Mouse (Mus musculus) inflammation-experienced regulatory T-cells, adult 6 months (primary cell): Measurements from ENCODE around the gene Trim46. TPM values are rescaled to one million over a fixed set of nuclear protein-coding genes. Genes with fewer than 3 reads are reported as not detected.

ENCODE experiments used
- ATAC-seq: one replicate; pipeline ENCODE4 v1.8.0; 2017
- polyA plus RNA-seq, 3 experiments: library from polyadenylated mRNA; unstranded; fragments of 100-300 nt; shearing (Covaris generic); gene quantifications; one replicate each; pipeline ENCODE4 v1.2.1; 2017

Gene Trim46
- polyA plus RNA-seq: 1 to 10 TPM; 2.6 to 5.5 (median 3.4) TPM

- peak; percentile 80 for ATAC-seq
These were observed at the start of gene Trim46 for GRCm38 (mm10) chr3:89246261-89247100. Gene Trim46 (minus strand): TSS chr3:89246309.

GRCm38 (mm10) chr3:89295685-89296230 is 49.6 kb upstream of the Trim46 start:
- no peak for ATAC-seq

- ATAC-seq: no peak
These were observed 48.1 kb upstream of the Trim46 start for GRCm38 (mm10) chr3:89294195-89294594.

- no peak for ATAC-seq
These were observed 47.3 kb upstream of the Trim46 start for GRCm38 (mm10) chr3:89293247-89293918.

- no peak for ATAC-seq
These were observed 46.2 kb upstream of the Trim46 start for GRCm38 (mm10) chr3:89292303-89292702.

- ATAC-seq: no peak
These were observed 45.8 kb upstream of the Trim46 start for GRCm38 (mm10) chr3:89291874-89292273.

GRCm38 (mm10) chr3:89288503-89288928 is 42.4 kb upstream of the Trim46 start:
- no peak for ATAC-seq

- no peak for ATAC-seq
These were observed 41.2 kb upstream of the Trim46 start for GRCm38 (mm10) chr3:89287286-89287685.

GRCm38 (mm10) chr3:89285526-89285925 is 39.4 kb upstream of the Trim46 start:
- ATAC-seq: no peak

GRCm38 (mm10) chr3:89284261-89284660 is 38.2 kb upstream of the Trim46 start:
- ATAC-seq: no peak

- no peak for ATAC-seq
These were observed 36.2 kb upstream of the Trim46 start for GRCm38 (mm10) chr3:89282291-89282643.

GRCm38 (mm10) chr3:89281579-89282290 is 35.6 kb upstream of the Trim46 start:
- peak; percentile 72 for ATAC-seq

- ATAC-seq: peak; percentile 33
These were observed 34.8 kb upstream of the Trim46 start, which contains the start of gene Efna1 for GRCm38 (mm10) chr3:89280606-89281511. Gene Efna1 (minus strand): TSS chr3:89281142.

GRCm38 (mm10) chr3:89280050-89280605 is 34.0 kb upstream of the Trim46 start:
- ATAC-seq: no peak

GRCm38 (mm10) chr3:89279153-89279890 is 33.2 kb upstream of the Trim46 start:
- no peak for ATAC-seq

- ATAC-seq: no peak
These were observed 32.5 kb upstream of the Trim46 start for GRCm38 (mm10) chr3:89278643-89279042.

GRCm38 (mm10) chr3:89278107-89278506 is 32.0 kb upstream of the Trim46 start:
- no peak for ATAC-seq

- no peak for ATAC-seq
These were observed 31.3 kb upstream of the Trim46 start for GRCm38 (mm10) chr3:89277281-89278021.

GRCm38 (mm10) chr3:89276061-89276460 is 30.0 kb upstream of the Trim46 start:
- no peak for ATAC-seq

GRCm38 (mm10) chr3:89271760-89272159 is 25.7 kb upstream of the Trim46 start:
- no peak for ATAC-seq
